Mouse (Mus musculus) CH12.LX (cell line): ENCODE measurements around the gene Dgkg. TPM values are rescaled to one million over a fixed set of nuclear protein-coding genes. Genes with fewer than 3 reads are reported as not detected.
A peak's percentile ranks its signal among the peaks of the same experiment; 100 is the strongest.

Source experiments
- DNase-seq: peaks from one replicate; pipeline ENCODE4 v3.0.0-alpha.2; 2013; ENCODE audit errors: extremely low read depth
- H3K27ac ChIP-seq: 2 replicates; pipeline ENCODE4 v1.5.1; 2012; ENCODE audit warnings: low read depth, mild to moderate bottlenecking, control low read depth, moderate library complexity; ENCODE audit not compliant: insufficient read depth
- H3K27me3 ChIP-seq: replicated peaks from 2 replicates; pipeline ENCODE3; 2012; ENCODE audit warnings: inconsistent platforms
- H3K36me3 ChIP-seq, 2 experiments: replicated peaks in 1 of 2; 2 replicates each; pipeline versions ENCODE3 to v1.6.1; 2012; ENCODE audit warnings: inconsistent platforms in 1 of 2, low read length in 1 of 2, mild to moderate bottlenecking in 1 of 2, mixed read lengths in 1 of 2, moderate library complexity in 1 of 2; ENCODE audit not compliant: control insufficient read depth in 1 of 2, insufficient read depth in 1 of 2
- H3K4me1 ChIP-seq, 2 experiments: 2 replicates each; pipeline ENCODE4 v1.6.1; 2012; ENCODE audit warnings: inconsistent platforms in 1 of 2, moderate library complexity in 1 of 2; ENCODE audit not compliant: insufficient read depth in 2 of 2, control insufficient read depth in 1 of 2
- H3K4me2 ChIP-seq: 2 replicates; pipeline ENCODE4 v1.6.1; 2012; ENCODE audit warnings: low read depth, mild to moderate bottlenecking, control low read depth; ENCODE audit not compliant: poor library complexity, insufficient read depth, severe bottlenecking
- H3K4me3 ChIP-seq, 3 experiments: fragments of 150-350 bp in 1 of 3; sonication (generic) in 1 of 3; replicated peaks in 1 of 3; 2 replicates each; pipeline versions ENCODE3 to v1.5.1; 2011 to 2012; ENCODE audit warnings: low read depth in 2 of 3, low read length in 2 of 3, mild to moderate bottlenecking in 2 of 3, moderate library complexity in 2 of 3, control low read depth in 1 of 3, improper control_type of control experiment in 1 of 3, inconsistent platforms in 1 of 3, mixed read lengths in 1 of 3; ENCODE audit not compliant: poor library complexity in 1 of 3
- H3K79me2 ChIP-seq: replicated peaks from 2 replicates; pipeline ENCODE4 v1.6.1; 2012; ENCODE audit warnings: mild to moderate bottlenecking, moderate library complexity; ENCODE audit not compliant: control insufficient read depth, poor library complexity, insufficient read depth, severe bottlenecking; ENCODE audit errors: extremely low read depth
- H3K9ac ChIP-seq: 2 replicates; pipeline ENCODE4 v1.6.1; 2012; ENCODE audit warnings: low read depth, mild to moderate bottlenecking, control low read depth, moderate library complexity; ENCODE audit not compliant: insufficient read depth
- H3K9me3 ChIP-seq: replicated peaks from 2 replicates; pipeline ENCODE3; 2012; ENCODE audit warnings: low read length, inconsistent platforms, mixed read lengths
- BHLHE40 ChIP-seq: IDR thresholded peaks from 2 replicates; pipeline ENCODE4 v1.6.1; 2011; ENCODE audit warnings: mild to moderate bottlenecking, low read depth, low read length, improper control_type of control experiment
- CHD1 ChIP-seq: IDR thresholded peaks from 2 replicates; pipeline ENCODE4 v1.6.1; 2012; ENCODE audit warnings: low read depth, low read length, improper control_type of control experiment, inconsistent platforms
- CHD2 ChIP-seq: IDR thresholded peaks from 2 replicates; pipeline ENCODE4 v1.6.1; 2011; ENCODE audit warnings: low read length, improper control_type of control experiment
- CTCF ChIP-seq, 2 experiments: IDR thresholded peaks in 1 of 2; conservative IDR thresholded peaks in 1 of 2; 2 replicates each; pipeline ENCODE4 v1.5.1; 2011 to 2012; ENCODE audit warnings: low read depth in 2 of 2, low read length in 2 of 2, improper control_type of control experiment in 1 of 2, inconsistent platforms in 1 of 2, mild to moderate bottlenecking in 1 of 2, moderate library complexity in 1 of 2
- EP300 ChIP-seq: IDR thresholded peaks from 2 replicates; pipeline ENCODE4 v1.6.1; 2011; ENCODE audit warnings: low read length, improper control_type of control experiment
- ETS1 ChIP-seq: conservative IDR thresholded peaks from 2 replicates; pipeline ENCODE4 v1.6.1; 2012; ENCODE audit warnings: low read depth, mild to moderate bottlenecking, inconsistent platforms, low read length, improper control_type of control experiment, moderate library complexity
- HCFC1 ChIP-seq: IDR thresholded peaks from 2 replicates; pipeline ENCODE4 v1.6.1; 2012; ENCODE audit warnings: low read depth, mild to moderate bottlenecking, inconsistent platforms, low read length, improper control_type of control experiment
- IRF4 ChIP-seq: IDR thresholded peaks from 2 replicates; pipeline ENCODE4 v1.6.1; 2014; ENCODE audit warnings: low read depth, mild to moderate bottlenecking, inconsistent platforms, low read length, improper control_type of control experiment
- JUN ChIP-seq: IDR thresholded peaks from 2 replicates; pipeline ENCODE4 v1.6.1; 2011; ENCODE audit warnings: low read depth, mild to moderate bottlenecking, low read length, improper control_type of control experiment, moderate library complexity; ENCODE audit not compliant: insufficient read depth
- JUND ChIP-seq: conservative IDR thresholded peaks from 2 replicates; pipeline ENCODE4 v1.6.1; 2011; ENCODE audit warnings: low read depth, low read length, improper control_type of control experiment
- MAFK ChIP-seq: IDR thresholded peaks from 2 replicates; pipeline ENCODE4 v1.6.1; 2011; ENCODE audit warnings: low read length, improper control_type of control experiment; ENCODE audit not compliant: insufficient replicate concordance
- MEF2A ChIP-seq: IDR thresholded peaks from 2 replicates; pipeline ENCODE4 v1.6.1; 2014; ENCODE audit warnings: low read depth, mild to moderate bottlenecking, inconsistent platforms, low read length, improper control_type of control experiment, borderline replicate concordance
- MXI1 ChIP-seq: IDR thresholded peaks from 2 replicates; pipeline ENCODE4 v1.6.1; 2011; ENCODE audit warnings: mild to moderate bottlenecking, low read depth, low read length, improper control_type of control experiment
- NELFE ChIP-seq: IDR thresholded peaks from 2 replicates; pipeline ENCODE4 v1.6.1; 2011; ENCODE audit warnings: low read depth, low read length, improper control_type of control experiment
- POLR2AphosphoS2 ChIP-seq: IDR thresholded peaks from 2 replicates; pipeline ENCODE4 v1.6.1; 2011; ENCODE audit warnings: low read depth, low read length, improper control_type of control experiment
- RAD21 ChIP-seq: IDR thresholded peaks from 2 replicates; pipeline ENCODE4 v1.6.1; 2011; ENCODE audit warnings: low read depth, mild to moderate bottlenecking, low read length, improper control_type of control experiment, moderate library complexity
- RCOR1 ChIP-seq: conservative IDR thresholded peaks from 2 replicates; pipeline ENCODE4 v1.6.1; 2012; ENCODE audit warnings: low read depth, mild to moderate bottlenecking, inconsistent platforms, low read length, improper control_type of control experiment
- SIN3A ChIP-seq: IDR thresholded peaks from 2 replicates; pipeline ENCODE4 v1.6.1; 2012; ENCODE audit warnings: low read length, improper control_type of control experiment, inconsistent platforms
- SMC3 ChIP-seq: IDR thresholded peaks from 2 replicates; pipeline ENCODE4 v1.6.1; 2011; ENCODE audit warnings: low read depth, low read length, improper control_type of control experiment
- TCF12 ChIP-seq: IDR thresholded peaks from 2 replicates; pipeline ENCODE4 v1.6.1; 2014; ENCODE audit warnings: low read depth, mild to moderate bottlenecking, inconsistent platforms, low read length, improper control_type of control experiment
- USF1 ChIP-seq: IDR thresholded peaks from 2 replicates; pipeline ENCODE4 v1.6.1; 2014; ENCODE audit warnings: low read depth, mild to moderate bottlenecking, inconsistent platforms, low read length, improper control_type of control experiment
- ZC3H11A ChIP-seq: IDR thresholded peaks from 2 replicates; pipeline ENCODE4 v1.6.1; 2012; ENCODE audit warnings: low read depth, mild to moderate bottlenecking, inconsistent platforms, low read length, improper control_type of control experiment
- ZMIZ1 ChIP-seq: IDR thresholded peaks from 2 replicates; pipeline ENCODE4 v1.6.1; 2012; ENCODE audit warnings: low read depth, mild to moderate bottlenecking, inconsistent platforms, low read length, improper control_type of control experiment
- ZNF384 ChIP-seq: IDR thresholded peaks from 2 replicates; pipeline ENCODE4 v1.6.1; 2012; ENCODE audit warnings: low read depth, low read length, improper control_type of control experiment, inconsistent platforms
- dilution Hi-C: fragments of 300-500 bp; cut with MboI; formaldehyde crosslinking; loops from 2 replicates; pipeline ENCODE4 v1.14.3; 2020; ENCODE audit warnings: low sequenced_read_pairs; ENCODE audit not compliant: extremely low pct_unique_long_range_greater_than_20kb, extremely low pct_ligation_motif_present
- in situ Hi-C: fragments of 300-500 bp; cut with MboI; formaldehyde crosslinking; loops from 3 replicates; pipeline ENCODE4 v1.14.3; 2019; ENCODE audit warnings: low sequenced_read_pairs, low pct_ligation_motif_present, low pct_unique_long_range_greater_than_20kb, mixed read lengths
- polyA plus RNA-seq: library from polyadenylated mRNA; unstranded; fragments of >175 nt; gene quantifications from 2 replicates; pipeline ENCODE4 v1.2.1, GENCODE M21; 2012; ENCODE audit warnings: low read depth; ENCODE audit not compliant: insufficient read length
- total RNA-seq, 2 experiments: library from RNA; depleted of rRNA; stranded (reverse); fragments of 300-350 nt in 1 of 2; fragments of >200 nt in 1 of 2; gene quantifications; 2 replicates each; pipeline ENCODE4 v1.2.3; 2012 to 2014

Dgkg gene
- total and polyA plus RNA-seq, 3 experiments: 2.0 to 9.2 (median 3.0) TPM

GRCm38 (mm10) chr16:22563594-22563993, 93.4 kb downstream of the Dgkg start:
- in situ Hi-C loops (loop anchor here (5.0 kb wide), 1 partner anchor 251 kb away; no protein-coding TSS in a partner anchor), dilution Hi-C loops (no loop called here)
- H3K27me3 ChIP-seq: no peaks in the 10 kb centered on the region
- no peak overlapping the region for H3K9ac ChIP-seq
- TF ChIP-seq POLR2AphosphoS2: 0 out of 2 replicates have a peak, but pooled peaks have one; percentile 7
- peak; percentile 52; the same call in 1 of the 2 replicates for TF ChIP-seq CHD2
- TF ChIP-seq BHLHE40: peak; percentile 55; the same call in 1 of the 2 replicates
- TF ChIP-seq JUND: peak; percentile 70
- TF ChIP-seq CHD1: no peak
- TF ChIP-seq RAD21: no peak
- peak; percentile 68; the same call in 1 of the 2 replicates for TF ChIP-seq TCF12
- TF ChIP-seq ETS1: peak; percentile 41
- 0 out of 2 replicates have a peak, but pooled peaks have one; percentile 12 for TF ChIP-seq MEF2A
- peak; percentile 84; the same call in 1 of the 2 replicates for TF ChIP-seq RCOR1
- TF ChIP-seq EP300: peak; percentile 92
- no peak for TF ChIP-seq MXI1
- TF ChIP-seq JUN: peak; percentile 63
- TF ChIP-seq ZNF384: no peak
- no peak for TF ChIP-seq NELFE
- peak; percentile 70 for TF ChIP-seq IRF4
- TF ChIP-seq MAFK: peak; percentile 61; the same call in 1 of the 2 replicates
- H3K4me2 ChIP-seq: no peak overlapping the region
- no peak for DNase-seq
- no peaks in the 10 kb centered on the region for H3K79me2 ChIP-seq
- peaks cover 12 to 15% of the 10 kb centered on the region in 2 experiments for H3K36me3 ChIP-seq
- H3K9me3 ChIP-seq: no peaks in the 10 kb centered on the region
- peaks cover 4% of the 10 kb centered on the region in 2 experiments; a peak in 2 of 4 replicates for H3K4me1 ChIP-seq
- no peak overlapping the region for H3K4me3 ChIP-seq
- no peak overlapping the region for H3K27ac ChIP-seq

- no peak overlapping the region for H3K9ac ChIP-seq
- no peak overlapping the region for H3K4me2 ChIP-seq
- dilution Hi-C loops (no loop called here), in situ Hi-C loops (no loop called here)
- H3K4me3 ChIP-seq: no peak overlapping the region
- H3K27me3 ChIP-seq: no peaks in the 10 kb centered on the region
- no peaks in the 10 kb centered on the region for H3K79me2 ChIP-seq
- H3K9me3 ChIP-seq: no peaks in the 10 kb centered on the region
- no peak overlapping the region for H3K27ac ChIP-seq
- peak; percentile 70 for DNase-seq
- TF ChIP-seq CTCF (conservative IDR thresholded peaks at IDR 0.05 in 1 of 2, IDR thresholded peaks at IDR 0.05 in 1 of 2; ENCODE audit: low read depth in 2 of 2, low read length in 2 of 2) (peak in 1 of 2 experiments; percentile 71; a peak in 3 of 4 replicates), SIN3A (no peak), USF1 (no peak), ETS1 (no peak), ZC3H11A (peak; percentile 28; the same call in 1 of the 2 replicates), RAD21 (peak; percentile 69), SMC3 (peak; percentile 75), HCFC1 (no peak), ZMIZ1 (no peak)
- no peaks in the 10 kb centered on the region; a peak in 1 of 4 replicates for H3K4me1 ChIP-seq
- peaks cover 15 to 21% of the 10 kb centered on the region in 2 experiments for H3K36me3 ChIP-seq
Observed at GRCm38 (mm10) chr16:22554996-22555395, 102.0 kb downstream of the Dgkg start.
